Mouse (Mus musculus) Muller cell, postnatal 12 days (primary cell): Measurements from ENCODE around the gene Dnah8.

Source experiments
- DNase-seq: peaks from one replicate; pipeline ENCODE4 v3.0.0-alpha.2; 2015; ENCODE audit errors: inconsistent ontology term

Gene Dnah8

GRCm38 (mm10) chr17:30819134-30819533 is 195.0 kb downstream of the Dnah8 start:
- no peak for DNase-seq

DNA sequence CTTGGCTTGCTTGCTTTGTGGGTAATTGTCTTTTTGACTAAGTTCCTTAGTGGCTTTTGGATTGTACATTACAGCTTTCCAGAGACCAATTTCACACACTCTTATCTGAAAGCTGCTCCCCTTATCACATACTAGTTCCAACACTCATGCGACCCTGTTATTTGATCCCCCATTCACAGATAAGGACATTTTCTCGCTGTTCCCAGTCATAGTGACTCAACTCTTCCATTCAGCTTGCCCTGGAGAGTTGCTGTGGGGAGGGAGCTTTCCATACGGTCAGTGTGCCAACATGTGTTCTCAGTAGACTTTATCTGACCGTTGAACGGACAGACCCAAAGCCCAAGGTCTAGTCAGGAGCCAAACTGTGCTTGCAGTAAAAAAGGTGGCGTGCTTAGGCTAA is 197.0 kb downstream of the Dnah8 start:
- no peak for DNase-seq

DNA sequence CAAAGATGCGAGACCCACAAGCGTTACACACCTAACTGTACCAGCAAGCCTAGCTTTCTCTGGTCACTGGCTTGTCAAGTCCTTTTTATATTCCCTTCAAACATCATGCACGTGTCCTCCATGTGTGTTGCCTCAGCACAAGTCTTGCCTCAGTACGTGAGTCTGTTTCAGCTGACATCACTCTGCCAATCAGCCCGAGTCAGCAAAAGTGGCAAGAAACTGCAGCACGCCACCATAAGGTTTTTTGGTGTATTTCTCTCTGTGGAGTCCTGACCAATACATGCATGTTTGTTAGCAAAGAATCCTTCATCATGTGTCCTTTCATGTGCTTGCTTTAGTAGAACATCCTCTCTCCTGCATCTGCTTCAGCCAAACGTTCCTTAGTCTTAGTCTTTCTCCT is 200.3 kb downstream of the Dnah8 start:
- no peak for DNase-seq

GRCm38 (mm10) chr17:30825731-30826304 is 201.7 kb downstream of the Dnah8 start:
- no peak for DNase-seq

GRCm38 (mm10) chr17:30831170-30831569 is 207.0 kb downstream of the Dnah8 start:
- DNase-seq, result no peak

DNA sequence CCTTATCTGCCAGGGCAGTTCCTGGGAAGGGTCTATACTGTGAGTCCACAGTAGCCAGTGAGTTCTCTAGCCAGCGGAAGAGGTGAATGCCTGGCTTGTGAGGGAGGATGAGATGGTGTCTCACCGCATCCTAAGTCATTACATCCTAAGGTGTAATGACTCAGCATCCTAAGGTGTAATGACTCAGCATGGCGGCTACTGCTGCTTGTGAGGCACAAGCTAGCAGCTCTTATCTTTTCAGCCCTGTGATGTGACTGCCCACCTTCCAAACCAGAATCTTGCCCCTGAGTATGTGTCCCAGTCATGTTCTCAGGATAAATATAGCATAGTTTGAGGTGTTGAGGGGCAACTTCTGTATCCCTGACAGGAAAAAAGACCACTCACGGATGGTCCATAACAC is 211.3 kb downstream of the Dnah8 start:
- no peak for DNase-seq

DNA sequence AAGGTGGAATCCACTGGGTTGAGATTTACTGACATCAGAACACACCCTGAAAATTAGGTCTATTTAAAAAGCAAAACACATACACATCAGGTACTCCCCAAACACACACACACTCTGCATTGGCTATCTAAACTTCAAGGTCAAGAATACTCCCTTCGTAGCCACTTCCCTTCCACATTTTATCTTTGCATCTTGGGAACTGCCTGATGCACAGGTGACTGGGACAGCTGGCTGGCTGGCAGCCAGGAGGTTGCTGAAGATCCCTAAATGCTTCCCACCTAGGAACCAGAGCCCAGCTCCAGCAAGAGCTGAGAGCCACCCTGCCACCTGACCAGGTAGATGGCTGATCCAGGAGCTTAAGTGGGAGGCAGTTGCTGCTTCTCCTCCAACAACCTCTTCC is 212.9 kb downstream of the Dnah8 start:
- no peak for DNase-seq

- no peak for DNase-seq
Observed at GRCm38 (mm10) chr17:30840046-30840445, 215.9 kb downstream of the Dnah8 start.

GRCm38 (mm10) chr17:30842312-30842711 is 218.2 kb downstream of the Dnah8 start:
- DNase-seq, result no peak

DNA sequence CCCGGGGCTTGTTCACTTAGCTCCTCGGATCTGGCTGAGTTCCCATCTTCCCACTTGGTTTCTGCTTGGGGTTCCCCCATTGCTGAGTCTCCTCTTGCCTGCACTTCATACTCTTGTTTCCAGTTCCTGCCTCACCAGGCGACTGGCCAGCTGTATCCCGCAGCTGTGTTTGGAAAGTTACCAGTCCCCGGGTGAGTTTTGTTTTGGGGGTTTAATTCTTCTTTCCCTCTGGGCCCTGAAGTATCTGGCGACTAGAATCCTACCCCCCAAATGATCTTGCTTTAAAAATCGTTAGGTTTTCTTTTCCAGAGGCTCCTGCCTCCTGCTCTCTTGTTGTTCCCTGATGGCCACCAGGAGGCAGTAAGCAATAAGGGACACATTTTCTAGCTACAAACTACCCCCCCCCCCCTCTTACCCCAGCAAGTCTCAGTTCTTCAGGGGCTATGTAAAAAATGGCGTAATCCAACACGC is 220.2 kb downstream of the Dnah8 start:
- DNase-seq, result no peak

DNA sequence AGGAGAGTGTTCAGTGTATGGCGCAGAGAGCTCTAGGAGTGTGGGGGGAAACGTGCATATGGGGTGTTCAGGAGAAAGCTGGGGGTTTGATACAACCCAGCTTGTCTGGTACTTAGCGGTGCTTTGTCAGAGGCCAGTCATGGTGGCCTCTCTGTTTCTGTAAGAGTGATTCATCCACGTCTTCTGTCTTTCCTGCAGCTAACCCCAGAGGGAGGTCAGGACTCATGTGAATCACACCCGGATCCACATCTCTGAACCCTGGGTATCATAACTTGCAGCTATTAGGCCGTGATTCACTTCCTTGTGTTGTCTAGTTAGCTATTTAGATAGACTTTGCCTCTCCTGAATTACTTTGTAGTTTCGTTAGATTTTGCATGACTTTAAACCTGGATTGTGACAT is 223.3 kb downstream of the Dnah8 start:
- no peak for DNase-seq

DNA sequence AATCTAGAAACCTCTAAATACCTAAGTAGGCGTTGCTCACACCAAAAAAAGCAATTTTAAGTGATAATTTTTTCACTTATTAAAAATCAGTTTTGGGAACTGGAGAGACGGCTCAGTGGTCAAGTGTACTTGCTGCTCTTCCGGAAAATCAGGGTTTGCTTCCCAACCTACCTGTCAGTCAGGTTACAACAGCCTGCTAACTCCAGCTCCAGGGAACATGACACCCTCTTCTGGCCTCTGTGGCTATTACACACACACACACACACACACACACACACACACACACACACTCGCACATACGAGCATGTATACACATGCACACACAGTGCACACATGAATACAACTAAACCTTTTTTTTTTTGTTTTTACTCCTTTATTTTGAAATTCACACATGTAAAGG is 223.9 kb downstream of the Dnah8 start:
- no peak for DNase-seq

GRCm38 (mm10) chr17:30848804-30849203 is 224.7 kb downstream of the Dnah8 start:
- DNase-seq, result no peak

DNA sequence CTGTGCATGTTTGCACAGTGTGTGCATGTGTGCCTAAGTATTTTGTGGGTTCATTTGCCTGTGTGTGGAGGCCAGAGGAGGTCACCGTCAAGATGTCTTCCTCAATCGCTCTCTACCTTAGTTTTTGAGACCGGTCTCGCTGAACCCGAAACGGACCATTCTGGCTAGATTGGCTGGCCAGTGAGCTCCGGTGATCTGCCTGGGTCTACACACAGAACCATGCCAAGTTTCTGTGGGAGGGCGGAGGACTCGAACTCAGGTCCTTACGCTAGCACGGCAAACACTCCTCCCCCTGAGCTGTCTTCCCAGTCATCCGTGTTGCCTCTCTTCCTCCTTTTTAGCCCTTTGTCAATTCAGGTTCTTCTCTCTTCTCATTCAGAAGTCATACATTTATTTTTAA is 225.7 kb downstream of the Dnah8 start:
- DNase-seq, result no peak

GRCm38 (mm10) chr17:30852345-30852744 is 228.2 kb downstream of the Dnah8 start:
- no peak for DNase-seq

DNA sequence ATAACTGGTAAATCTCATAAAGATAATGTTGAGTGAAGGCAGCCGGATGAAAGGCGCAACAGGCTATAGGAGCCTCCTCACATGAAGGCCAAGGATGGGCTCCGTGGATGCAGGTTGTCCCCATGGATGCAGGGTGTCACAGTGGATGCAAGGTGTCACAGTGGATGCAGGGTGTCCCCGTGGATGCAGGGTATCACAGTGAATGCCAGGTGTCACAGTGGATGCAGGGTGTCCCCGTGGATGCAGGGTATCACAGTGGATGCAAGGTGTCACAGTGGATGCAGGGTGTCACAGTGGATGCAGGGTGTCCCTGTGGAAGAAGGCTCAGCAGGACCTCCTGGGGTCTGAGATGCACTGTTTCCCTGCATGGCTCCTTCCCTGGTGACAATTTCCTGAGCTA is 233.2 kb downstream of the Dnah8 start:
- DNase-seq, result no peak

DNA sequence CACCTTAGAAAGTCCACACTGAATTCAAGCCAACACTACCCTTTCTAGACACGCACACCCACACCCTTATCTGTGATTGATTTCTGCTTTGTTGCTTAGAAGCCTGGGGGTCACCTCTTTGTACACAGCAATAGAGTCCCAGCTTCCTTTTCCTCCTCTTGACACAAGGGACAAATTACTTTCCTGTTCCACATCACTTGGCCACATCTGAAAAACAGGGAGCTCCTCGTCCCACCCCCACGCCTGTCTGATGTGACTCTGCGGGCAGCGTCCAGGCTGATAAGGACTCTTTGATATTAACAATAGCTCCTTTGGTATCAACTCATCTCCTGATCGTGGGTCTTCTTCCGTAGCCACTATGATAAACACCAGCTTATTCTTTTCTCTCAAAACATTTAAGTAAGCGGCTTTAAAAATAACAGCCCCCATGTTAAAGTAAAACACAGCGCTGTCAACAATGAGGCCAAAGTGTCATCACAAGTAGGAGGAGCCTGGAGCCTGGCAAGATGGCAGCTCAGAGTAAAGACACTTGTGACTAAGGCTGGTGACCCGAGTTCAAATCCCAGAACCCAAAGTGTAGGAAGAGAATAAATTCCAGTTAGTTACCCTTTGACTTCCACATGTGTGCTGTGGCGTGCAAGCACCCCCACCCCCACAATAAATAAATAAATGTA is 234.6 kb downstream of the Dnah8 start:
- DNase-seq, result no peak

DNA sequence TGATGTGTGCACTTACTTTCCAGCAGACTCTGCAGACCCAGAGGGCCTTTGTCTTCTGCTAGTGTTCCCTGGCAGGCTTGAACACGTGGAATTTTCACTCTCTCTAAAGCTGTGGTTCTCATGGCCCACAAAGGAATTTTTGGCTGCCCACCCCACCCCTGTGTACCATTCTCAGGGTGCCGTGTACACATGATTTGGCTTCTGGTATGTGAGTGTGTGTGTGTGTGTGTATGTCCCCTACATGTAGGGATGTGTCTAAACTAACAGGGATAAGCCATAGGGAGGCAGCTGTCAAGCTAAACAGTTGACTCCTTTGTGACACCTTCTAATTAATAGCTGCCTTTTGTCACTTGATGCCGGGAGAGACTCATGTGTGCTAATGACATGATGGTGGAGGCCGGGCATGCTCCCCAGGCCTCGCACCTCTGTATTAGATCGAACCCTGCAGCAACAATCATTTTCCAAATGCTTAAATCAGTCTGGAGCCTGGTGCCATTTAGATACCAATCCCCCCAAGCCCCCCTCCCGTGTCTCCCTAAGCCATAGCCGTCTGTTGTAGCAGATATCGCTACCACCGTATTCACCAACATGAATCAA is 235.9 kb downstream of the Dnah8 start:
- DNase-seq, result peak; percentile 80

DNA sequence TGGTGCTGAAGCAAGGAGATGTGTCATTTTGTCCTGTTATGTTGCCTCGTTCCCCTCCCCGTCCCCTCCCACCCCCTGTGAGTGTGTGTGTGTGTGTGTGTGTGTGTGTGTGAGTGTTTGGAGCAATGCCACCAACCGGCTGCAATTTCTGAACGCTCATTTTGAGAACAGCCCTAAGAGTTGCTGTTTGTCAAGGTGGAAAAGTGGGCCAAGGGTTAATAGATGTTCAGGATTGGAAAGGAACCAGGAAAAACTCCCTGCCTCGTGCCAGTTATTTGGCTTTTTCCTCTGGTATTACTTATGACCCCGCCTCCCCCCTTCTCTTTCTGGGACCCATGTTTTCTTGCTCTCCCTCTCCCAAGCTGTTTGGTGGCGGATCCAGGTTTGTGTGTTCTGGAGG is 236.5 kb downstream of the Dnah8 start:
- DNase-seq, result no peak

- DNase-seq, result no peak
Observed at GRCm38 (mm10) chr17:30866281-30866680, 242.1 kb downstream of the Dnah8 start.

GRCm38 (mm10) chr17:30866966-30867365 is 242.8 kb downstream of the Dnah8 start:
- DNase-seq, result no peak

DNA sequence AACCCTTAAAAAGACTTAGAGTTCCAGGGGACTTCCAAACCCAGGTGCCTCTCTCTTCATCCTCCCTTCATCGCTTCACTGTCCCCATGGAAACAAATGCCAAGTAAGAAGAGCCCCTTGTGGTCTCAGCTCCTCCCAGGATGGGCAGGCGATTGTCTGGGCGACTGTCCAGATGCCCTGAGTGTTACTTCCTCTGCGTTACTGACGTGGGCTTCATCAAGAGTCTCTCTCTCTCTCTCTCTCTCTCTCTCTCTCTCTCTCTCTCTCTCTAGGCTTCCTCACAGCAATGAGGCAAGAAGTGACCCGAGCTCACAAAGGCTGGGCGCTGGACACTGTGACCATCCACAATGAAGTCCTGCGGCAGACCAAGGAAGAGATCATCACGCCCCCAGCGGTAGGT is 246.9 kb downstream of the Dnah8 start:
- DNase-seq, result no peak

GRCm38 (mm10) chr17:30874276-30874675 is 250.1 kb downstream of the Dnah8 start:
- DNase-seq, result no peak
